Mouse (Mus musculus) heart, embryonic 11.5 days (tissue): ENCODE data around the gene Tspan11. TPM values are rescaled to one million over a fixed set of nuclear protein-coding genes. Genes with fewer than 3 reads are reported as not detected.
A peak's percentile ranks its signal among the peaks of the same experiment; 100 is the strongest.

Experiments
- ATAC-seq: fragments of 200-750 bp; cut with Nextera tagmentation; replicated peaks from 2 replicates; pipeline ENCODE4 v1.8.0; 2017; ENCODE audit warnings: moderate library complexity; ENCODE audit not compliant: insufficient number of reproducible peaks, low FRiP score, low TSS enrichment
- H3K27ac ChIP-seq: fragments of 300-500 bp; sonication (generic); 2 replicates; pipeline ENCODE4 v1.5.1; 2014; ENCODE audit warnings: mild to moderate bottlenecking, low read depth, low read length
- H3K27me3 ChIP-seq: fragments of 300-500 bp; sonication (generic); 2 replicates; pipeline ENCODE4 v1.6.1; 2014; ENCODE audit warnings: mild to moderate bottlenecking, low read length, mixed read lengths; ENCODE audit not compliant: control insufficient read depth, insufficient read depth
- H3K36me3 ChIP-seq: fragments of 300-500 bp; sonication (generic); 2 replicates; pipeline ENCODE4 v1.6.1; 2014; ENCODE audit warnings: mild to moderate bottlenecking, low read length, moderate library complexity, mixed read lengths; ENCODE audit not compliant: control insufficient read depth, insufficient read depth
- H3K4me1 ChIP-seq: fragments of 300-500 bp; sonication (generic); 2 replicates; pipeline ENCODE4 v1.6.1; 2014; ENCODE audit warnings: low read length; ENCODE audit not compliant: control insufficient read depth, insufficient read depth
- H3K4me2 ChIP-seq: fragments of 300-500 bp; sonication (generic); 2 replicates; pipeline ENCODE4 v1.6.1; 2014; ENCODE audit warnings: mild to moderate bottlenecking, moderate library complexity
- H3K4me3 ChIP-seq: fragments of 300-500 bp; sonication (generic); 2 replicates; pipeline ENCODE4 v1.5.1; 2014; ENCODE audit warnings: low read depth, low read length
- H3K9ac ChIP-seq: fragments of 300-500 bp; sonication (generic); 2 replicates; pipeline ENCODE4 v1.6.1; 2014; ENCODE audit warnings: mild to moderate bottlenecking, low read depth, low read length, moderate library complexity
- H3K9me3 ChIP-seq: fragments of 300-500 bp; sonication (generic); replicated peaks from 2 replicates; pipeline ENCODE4 v1.6.1; 2016; ENCODE audit warnings: low read length; ENCODE audit not compliant: control insufficient read depth
- WGBS: fragments of 180-500 bp; shearing (Covaris S2); extraction: QIAGEN DNeasy Blood & Tissue Kit; methylation state at CpG from one replicate; pipeline ENCODE4 v1.1.7; 2014; ENCODE audit not compliant: insufficient replicate concordance; 5-methylcytosine and 5-hydroxymethylcytosine counted together
- polyA plus RNA-seq: library from polyadenylated mRNA; unstranded; fragments of >200 nt; fragmentation: Nextera tagmentation; extraction: Ambion mirVana; gene quantifications from 2 replicates; pipeline ENCODE4 v1.2.1, GENCODE M21; 2014

The Tspan11 gene
- polyA plus RNA-seq, 1 experiment from 2014 or later = 2.0 TPM

GRCm38 (mm10) chr6:127973553-127973952 is 86.2 kb downstream of the Tspan11 start:
- H3K4me1 ChIP-seq = peaks cover 44% of the 10 kb centered on the region

GRCm38 (mm10) chr6:127974000-127974399 is 86.6 kb downstream of the Tspan11 start:
- peaks cover 44% of the 10 kb centered on the region for H3K4me1 ChIP-seq
- 55% methylated on average over 9 of the region's 9 CpGs for WGBS
- peak overlapping the region; percentile 37; the same call in 1 of the 2 replicates for H3K27ac ChIP-seq
- H3K27me3 ChIP-seq = no peaks in the 10 kb centered on the region
- H3K4me3 ChIP-seq = no peak overlapping the region
- no peaks in the 10 kb centered on the region for H3K9me3 ChIP-seq
- no peak for ATAC-seq
- H3K4me2 ChIP-seq = no peak overlapping the region
- no peaks in the 10 kb centered on the region for H3K36me3 ChIP-seq
- 0 out of 2 replicates have a peak overlapping the region, but pooled peaks have one; percentile 2 for H3K9ac ChIP-seq

More at GRCm38 (mm10) chr6:127973553-127973952, 86.2 kb downstream of the Tspan11 start:
- peak overlapping the region; percentile 37; the same call in 1 of the 2 replicates for H3K27ac ChIP-seq
- H3K4me2 ChIP-seq = no peak overlapping the region
- no peak for ATAC-seq
- no peak overlapping the region for H3K4me3 ChIP-seq
- H3K9me3 ChIP-seq = no peaks in the 10 kb centered on the region
- peak overlapping the region; percentile 12; the same call in 1 of the 2 replicates for H3K9ac ChIP-seq
- 76% methylated on average over 6 of the region's 6 CpGs for WGBS
- no peaks in the 10 kb centered on the region for H3K27me3 ChIP-seq
- H3K36me3 ChIP-seq = no peaks in the 10 kb centered on the region

- H3K4me1 ChIP-seq = peaks cover 46% of the 10 kb centered on the region
- H3K9ac ChIP-seq = no peak overlapping the region
- no peak overlapping the region for H3K4me2 ChIP-seq
- no peaks in the 10 kb centered on the region for H3K9me3 ChIP-seq
- H3K4me3 ChIP-seq = no peak overlapping the region
- H3K36me3 ChIP-seq = no peaks in the 10 kb centered on the region
- WGBS = 67% methylated on average over 6 of the region's 6 CpGs
- ATAC-seq = no peak
- H3K27ac ChIP-seq = no peak overlapping the region
- H3K27me3 ChIP-seq = no peaks in the 10 kb centered on the region
Observed at GRCm38 (mm10) chr6:127976695-127977094, 89.3 kb downstream of the Tspan11 start.

GRCm38 (mm10) chr6:127978941-127979340 is 91.6 kb downstream of the Tspan11 start:
- no peak for ATAC-seq
- H3K27ac ChIP-seq = no peak overlapping the region
- H3K4me3 ChIP-seq = no peak overlapping the region
- H3K4me2 ChIP-seq = no peak overlapping the region
- 74% methylated on average over 20 of the region's 20 CpGs for WGBS
- peaks cover 46% of the 10 kb centered on the region for H3K4me1 ChIP-seq
- H3K9me3 ChIP-seq = no peaks in the 10 kb centered on the region
- no peaks in the 10 kb centered on the region for H3K36me3 ChIP-seq
- H3K27me3 ChIP-seq = no peaks in the 10 kb centered on the region
- H3K9ac ChIP-seq = no peak overlapping the region

- no peak overlapping the region for H3K27ac ChIP-seq
- no peak overlapping the region for H3K4me3 ChIP-seq
- H3K4me1 ChIP-seq = peaks cover 37% of the 10 kb centered on the region
- H3K36me3 ChIP-seq = no peaks in the 10 kb centered on the region
- ATAC-seq = no peak
- no peak overlapping the region for H3K9ac ChIP-seq
- 87% methylated on average over 5 of the region's 5 CpGs for whole genome bisulfite sequencing
- no peaks in the 10 kb centered on the region for H3K27me3 ChIP-seq
- H3K9me3 ChIP-seq = no peaks in the 10 kb centered on the region
- no peak overlapping the region for H3K4me2 ChIP-seq
Observed at GRCm38 (mm10) chr6:127979831-127980230, 92.4 kb downstream of the Tspan11 start.

- peaks cover 34% of the 10 kb centered on the region for H3K4me1 ChIP-seq
- no peaks in the 10 kb centered on the region for H3K27me3 ChIP-seq
- no peaks in the 10 kb centered on the region for H3K36me3 ChIP-seq
- 72% methylated on average over 11 of the region's 11 CpGs for WGBS
- ATAC-seq = no peak
- H3K4me3 ChIP-seq = no peak overlapping the region
- H3K9ac ChIP-seq = no peak overlapping the region
- H3K9me3 ChIP-seq = no peaks in the 10 kb centered on the region
- H3K27ac ChIP-seq = no peak overlapping the region
- no peak overlapping the region for H3K4me2 ChIP-seq
Observed at GRCm38 (mm10) chr6:127980381-127981045, 93.1 kb downstream of the Tspan11 start.

- no peak for ATAC-seq
- H3K4me1 ChIP-seq = peaks cover 34% of the 10 kb centered on the region
- no peak overlapping the region for H3K9ac ChIP-seq
- no peaks in the 10 kb centered on the region for H3K9me3 ChIP-seq
- no peak overlapping the region for H3K27ac ChIP-seq
- H3K36me3 ChIP-seq = no peaks in the 10 kb centered on the region
- no peak overlapping the region for H3K4me3 ChIP-seq
- H3K4me2 ChIP-seq = no peak overlapping the region
- 50% methylated on average over 8 of the region's 8 CpGs for WGBS
- no peaks in the 10 kb centered on the region for H3K27me3 ChIP-seq
Observed at GRCm38 (mm10) chr6:127981176-127981575, 93.8 kb downstream of the Tspan11 start.

- 21% methylated on average over 9 of the region's 9 CpGs for WGBS
- Histone ChIP-seq H3K36me3 (no peaks in the 10 kb centered on the region), H3K27ac (peak overlapping the region; percentile 75), H3K27me3 (no peaks in the 10 kb centered on the region), H3K9me3 (no peaks in the 10 kb centered on the region), H3K4me2 (no peak overlapping the region), H3K4me3 (no peak overlapping the region), H3K4me1 (peaks cover 63% of the 10 kb centered on the region), H3K9ac (peak overlapping the region; percentile 35; the same call in 1 of the 2 replicates)
- 0 out of 2 replicates have a peak, but pooled peaks have one; percentile 14 for ATAC-seq
Observed at GRCm38 (mm10) chr6:127986357-127986756, 99.0 kb downstream of the Tspan11 start.

GRCm38 (mm10) chr6:127987374-127987773 is 100.0 kb downstream of the Tspan11 start:
- Histone ChIP-seq H3K27ac (peak overlapping the region; percentile 75), H3K9ac (no peak overlapping the region), H3K27me3 (no peaks in the 10 kb centered on the region), H3K4me3 (no peak overlapping the region), H3K4me1 (peaks cover 71% of the 10 kb centered on the region), H3K9me3 (no peaks in the 10 kb centered on the region), H3K4me2 (no peak overlapping the region), H3K36me3 (no peaks in the 10 kb centered on the region)
- no peak for ATAC-seq
- WGBS = 79% methylated on average over 14 of the region's 14 CpGs
